Mouse (Mus musculus): ENCODE measurements around the gene Cer1.
A peak's percentile ranks its signal among the peaks of the same experiment; 100 is the strongest.

Gene Cer1

GRCm38 (mm10) chr4:82874791-82875190 lies 10.2 kb downstream of the Cer1 start:
- DNase-seq (ENCODE audit: low read depth, low spot score) = no peak

- no peak for DNase-seq (ENCODE audit: low read depth, low spot score)
Measured at GRCm38 (mm10) chr4:82872548-82872947, 12.4 kb downstream of the Cer1 start.

GRCm38 (mm10) chr4:82872121-82872520 lies 12.8 kb downstream of the Cer1 start:
- peak; percentile 52 for DNase-seq (ENCODE audit: low read depth, low spot score)

- DNase-seq (ENCODE audit: low read depth, low spot score) = no peak
Measured at GRCm38 (mm10) chr4:82870931-82871330, 14.0 kb downstream of the Cer1 start.

GRCm38 (mm10) chr4:82867731-82868445 lies 17.1 kb downstream of the Cer1 start:
- no peak for DNase-seq (ENCODE audit: low read depth, low spot score)

- DNase-seq (ENCODE audit: low read depth, low spot score) = no peak
Measured at GRCm38 (mm10) chr4:82867111-82867510, 17.8 kb downstream of the Cer1 start.

GRCm38 (mm10) chr4:82864974-82865699 lies 19.8 kb downstream of the Cer1 start:
- DNase-seq (ENCODE audit: low read depth, low spot score) = no peak

- no peak for DNase-seq (ENCODE audit: low read depth, low spot score)
Measured at GRCm38 (mm10) chr4:82863316-82863715, 21.6 kb downstream of the Cer1 start.

- DNase-seq (ENCODE audit: low read depth, low spot score) = no peak
Measured at GRCm38 (mm10) chr4:82861451-82861850, 23.5 kb downstream of the Cer1 start.

GRCm38 (mm10) chr4:82860566-82860965 lies 24.4 kb downstream of the Cer1 start:
- DNase-seq (ENCODE audit: low read depth, low spot score) = no peak

- peak; percentile 69 for DNase-seq (ENCODE audit: low read depth, low spot score)
Measured at GRCm38 (mm10) chr4:82859131-82860125, 25.5 kb downstream of the Cer1 start, which contains the start of gene Zdhhc21. Zdhhc21 (minus strand) TSS chr4:82859958.

GRCm38 (mm10) chr4:82858431-82859010 lies 26.4 kb downstream of the Cer1 start:
- no peak for DNase-seq (ENCODE audit: low read depth, low spot score)

GRCm38 (mm10) chr4:82856986-82857385 lies 28.0 kb downstream of the Cer1 start:
- DNase-seq (ENCODE audit: low read depth, low spot score) = no peak

- no peak for DNase-seq (ENCODE audit: low read depth, low spot score)
Measured at GRCm38 (mm10) chr4:82853809-82854208, 31.1 kb downstream of the Cer1 start.

- no peak for DNase-seq (ENCODE audit: low read depth, low spot score)
Measured at GRCm38 (mm10) chr4:82848552-82849234, 36.3 kb downstream of the Cer1 start.

- no peak for DNase-seq (ENCODE audit: low read depth, low spot score)
Measured at GRCm38 (mm10) chr4:82837526-82838240, 47.3 kb downstream of the Cer1 start.

Measured in R1 (cell line).